Mouse (Mus musculus) heart, embryonic 13.5 days (tissue): ENCODE data around the gene Zfp292. TPM values are rescaled to one million over a fixed set of nuclear protein-coding genes. Genes with fewer than 3 reads are reported as not detected.
A peak's percentile ranks its signal among the peaks of the same experiment; 100 is the strongest.
"Not testable (repeated sequence)": the region's sequence is repeated elsewhere in the genome, so short reads cannot be mapped to it uniquely, and the experiment has no call there.

Experiments
- ATAC-seq: fragments of 200-750 bp; cut with Nextera tagmentation; 2 replicates; pipeline ENCODE4 v1.8.0; 2017; ENCODE audit warnings: moderate TSS enrichment; ENCODE audit not compliant: insufficient number of reproducible peaks, low FRiP score, low TSS enrichment; ENCODE audit errors: extremely low read depth
- H3K27ac ChIP-seq: fragments of 300-500 bp; sonication (generic); replicated peaks from 2 replicates; pipeline ENCODE4 v1.5.1; 2015; ENCODE audit warnings: moderate library complexity, mild to moderate bottlenecking, inconsistent platforms
- H3K27me3 ChIP-seq: fragments of 300-500 bp; sonication (generic); replicated peaks from 2 replicates; pipeline ENCODE4 v1.6.1; 2015; ENCODE audit warnings: mild to moderate bottlenecking, inconsistent platforms
- H3K36me3 ChIP-seq: fragments of 300-500 bp; sonication (generic); 2 replicates; pipeline ENCODE4 v1.6.1; 2015; ENCODE audit warnings: mild to moderate bottlenecking, inconsistent platforms
- H3K4me1 ChIP-seq: fragments of 300-500 bp; sonication (generic); 2 replicates; pipeline ENCODE4 v1.6.1; 2015; ENCODE audit warnings: inconsistent platforms
- H3K4me2 ChIP-seq: fragments of 300-500 bp; sonication (generic); 2 replicates; pipeline ENCODE4 v1.6.1; 2015; ENCODE audit warnings: inconsistent platforms, mild to moderate bottlenecking, moderate library complexity
- H3K4me3 ChIP-seq: fragments of 300-500 bp; sonication (generic); 2 replicates; pipeline ENCODE4 v1.5.1; 2015; ENCODE audit warnings: moderate library complexity, mild to moderate bottlenecking, inconsistent platforms
- H3K9ac ChIP-seq: fragments of 300-500 bp; sonication (generic); 2 replicates; pipeline ENCODE4 v1.6.1; 2015; ENCODE audit warnings: inconsistent platforms, mild to moderate bottlenecking, moderate library complexity
- H3K9me3 ChIP-seq: fragments of 300-500 bp; sonication (generic); 2 replicates; pipeline ENCODE4 v1.6.1; 2016; ENCODE audit warnings: inconsistent platforms
- WGBS: fragments of 180-500 bp; shearing (Covaris S2); methylation state at CpG from one replicate; pipeline ENCODE4 v1.1.7; 2015; ENCODE audit warnings: mixed read lengths; 5-methylcytosine and 5-hydroxymethylcytosine counted together
- polyA plus RNA-seq: library from polyadenylated mRNA; unstranded; fragments of >200 nt; fragmentation: Nextera tagmentation; extraction: Ambion mirVana; gene quantifications from 2 replicates; pipeline ENCODE4 v1.2.1, GENCODE M21; 2015

Zfp292 gene
- 11.3 and 12.2 TPM in 2 replicates for polyA plus RNA-seq

- H3K27me3 ChIP-seq: no peaks in the 10 kb centered on the region
- H3K4me3 ChIP-seq: peak within 1 kb of the TSS; percentile 98
- 0% methylated on average over 42 of the region's 44 CpGs for WGBS
- H3K9me3 ChIP-seq: no peaks in the 10 kb centered on the region
- H3K36me3 ChIP-seq: peaks cover 15% of the 10 kb centered on the region
- H3K4me2 ChIP-seq: peak within 1 kb of the TSS; percentile 88
- ATAC-seq: peak; percentile 88
- H3K4me1 ChIP-seq: peaks cover 43% of the 10 kb centered on the region
- peak within 1 kb of the TSS; percentile 99 for H3K27ac ChIP-seq
- peak within 1 kb of the TSS; percentile 99 for H3K9ac ChIP-seq
These were observed at the start of gene Zfp292 for GRCm38 (mm10) chr4:34882818-34883217. Zfp292 (minus strand) TSS chr4:34882960.

- H3K4me1 ChIP-seq, H3K9ac ChIP-seq, H3K4me3 ChIP-seq, H3K9me3 ChIP-seq, H3K36me3 ChIP-seq, H3K27me3 ChIP-seq, H3K4me2 ChIP-seq, H3K27ac ChIP-seq, ATAC-seq: not testable (repeated sequence)
- WGBS: 61% methylated on average over 7 of the region's 7 CpGs
These were observed 45.6 kb upstream of the Zfp292 start for GRCm38 (mm10) chr4:34928386-34928785.

GRCm38 (mm10) chr4:34922177-34922870 lies 39.6 kb upstream of the Zfp292 start:
- Histone ChIP-seq H3K36me3 (no peaks in the 10 kb centered on the region), H3K27me3 (no peaks in the 10 kb centered on the region), H3K27ac (no peak overlapping the region), H3K4me3 (no peak overlapping the region), H3K4me2 (no peak overlapping the region), H3K9me3 (no peaks in the 10 kb centered on the region), H3K9ac (no peak overlapping the region), H3K4me1 (no peaks in the 10 kb centered on the region)
- ATAC-seq: no peak
- 62% methylated on average over 6 of the region's 6 CpGs for WGBS

- Histone ChIP-seq H3K27me3 (no peaks in the 10 kb centered on the region), H3K9ac (no peak overlapping the region), H3K27ac (no peak overlapping the region), H3K4me1 (no peaks in the 10 kb centered on the region), H3K4me2 (no peak overlapping the region), H3K9me3 (no peaks in the 10 kb centered on the region), H3K36me3 (no peaks in the 10 kb centered on the region), H3K4me3 (no peak overlapping the region)
- 77% methylated on average over 7 of the region's 7 CpGs for WGBS
- no peak for ATAC-seq
These were observed 34.6 kb upstream of the Zfp292 start for GRCm38 (mm10) chr4:34917400-34917799.

- Histone ChIP-seq H3K9ac (no peak overlapping the region), H3K4me2 (no peak overlapping the region), H3K27ac (no peak overlapping the region), H3K27me3 (no peaks in the 10 kb centered on the region), H3K4me3 (no peak overlapping the region), H3K9me3 (no peaks in the 10 kb centered on the region), H3K4me1 (no peaks in the 10 kb centered on the region), H3K36me3 (no peaks in the 10 kb centered on the region)
- WGBS: 70% methylated on average over 3 of the region's 3 CpGs
- no peak for ATAC-seq
These were observed 29.4 kb upstream of the Zfp292 start for GRCm38 (mm10) chr4:34912171-34912570.

- Histone ChIP-seq H3K27ac (no peak overlapping the region), H3K27me3 (no peaks in the 10 kb centered on the region), H3K9me3 (no peaks in the 10 kb centered on the region), H3K36me3 (no peaks in the 10 kb centered on the region), H3K9ac (no peak overlapping the region), H3K4me2 (no peak overlapping the region), H3K4me1 (peaks cover 3% of the 10 kb centered on the region; the same call in 1 of the 2 replicates), H3K4me3 (no peak overlapping the region)
- no peak for ATAC-seq
- 63% methylated on average over 3 of the region's 3 CpGs for WGBS
These were observed 28.6 kb upstream of the Zfp292 start for GRCm38 (mm10) chr4:34911401-34911800.

- Histone ChIP-seq H3K9me3 (no peaks in the 10 kb centered on the region), H3K27ac (no peak overlapping the region), H3K4me1 (peaks cover 3% of the 10 kb centered on the region; the same call in 1 of the 2 replicates), H3K36me3 (no peaks in the 10 kb centered on the region), H3K27me3 (no peaks in the 10 kb centered on the region), H3K9ac (no peak overlapping the region), H3K4me2 (no peak overlapping the region), H3K4me3 (no peak overlapping the region)
- 72% methylated on average over 7 of the region's 7 CpGs for WGBS
- no peak for ATAC-seq
These were observed 25.4 kb upstream of the Zfp292 start for GRCm38 (mm10) chr4:34908127-34908526.

- peak overlapping the region; percentile 42 for H3K4me2 ChIP-seq
- no peak overlapping the region for H3K27ac ChIP-seq
- no peaks in the 10 kb centered on the region for H3K9me3 ChIP-seq
- 0 out of 2 replicates have a peak overlapping the region, but pooled peaks have one; percentile 21 for H3K4me3 ChIP-seq
- peaks cover 3% of the 10 kb centered on the region; the same call in 1 of the 2 replicates for H3K4me1 ChIP-seq
- no peaks in the 10 kb centered on the region for H3K36me3 ChIP-seq
- H3K9ac ChIP-seq: no peak overlapping the region
- WGBS: 43% methylated on average over 14 of the region's 14 CpGs
- no peak for ATAC-seq
- H3K27me3 ChIP-seq: no peaks in the 10 kb centered on the region
These were observed 24.3 kb upstream of the Zfp292 start for GRCm38 (mm10) chr4:34907026-34907425.

- Histone ChIP-seq H3K9me3 (no peaks in the 10 kb centered on the region), H3K4me3 (no peak overlapping the region), H3K27ac (no peak overlapping the region), H3K9ac (no peak overlapping the region), H3K27me3 (no peaks in the 10 kb centered on the region), H3K4me1 (peaks cover 3% of the 10 kb centered on the region; the same call in 1 of the 2 replicates), H3K36me3 (no peaks in the 10 kb centered on the region), H3K4me2 (no peak overlapping the region)
- ATAC-seq: no peak
- 66% methylated on average over 4 of the region's 4 CpGs for WGBS
These were observed 23.4 kb upstream of the Zfp292 start for GRCm38 (mm10) chr4:34906151-34906550.

- no peak for ATAC-seq
These were observed 22.6 kb upstream of the Zfp292 start for GRCm38 (mm10) chr4:34905396-34905795.

GRCm38 (mm10) chr4:34901582-34901981 lies 18.8 kb upstream of the Zfp292 start:
- 47% methylated on average over 3 of the region's 3 CpGs for WGBS
- not testable (repeated sequence) for H3K27ac ChIP-seq, H3K9me3 ChIP-seq, H3K4me3 ChIP-seq, H3K27me3 ChIP-seq, H3K36me3 ChIP-seq, H3K4me2 ChIP-seq, H3K4me1 ChIP-seq, H3K9ac ChIP-seq, ATAC-seq

More at GRCm38 (mm10) chr4:34905396-34905795, 22.6 kb upstream of the Zfp292 start:
- H3K9me3 ChIP-seq: no peaks in the 10 kb centered on the region
- H3K9ac ChIP-seq: no peak overlapping the region
- no peak overlapping the region for H3K4me3 ChIP-seq
- H3K4me1 ChIP-seq: peaks cover 3% of the 10 kb centered on the region; the same call in 1 of the 2 replicates
- WGBS: 65% methylated on average over 5 of the region's 5 CpGs
- H3K4me2 ChIP-seq: no peak overlapping the region
- no peaks in the 10 kb centered on the region for H3K27me3 ChIP-seq
- H3K27ac ChIP-seq: no peak overlapping the region
- no peaks in the 10 kb centered on the region for H3K36me3 ChIP-seq

- no peak for ATAC-seq
- 61% methylated on average over 4 of the region's 4 CpGs for WGBS
These were observed 18.4 kb upstream of the Zfp292 start for GRCm38 (mm10) chr4:34901166-34901565.

More at GRCm38 (mm10) chr4:34901166-34901565, 18.4 kb upstream of the Zfp292 start:
- H3K4me3 ChIP-seq: no peak overlapping the region
- no peak overlapping the region for H3K4me2 ChIP-seq
- H3K9ac ChIP-seq: no peak overlapping the region
- no peaks in the 10 kb centered on the region for H3K9me3 ChIP-seq
- H3K4me1 ChIP-seq: no peaks in the 10 kb centered on the region
- H3K36me3 ChIP-seq: no peaks in the 10 kb centered on the region
- H3K27me3 ChIP-seq: no peaks in the 10 kb centered on the region
- no peak overlapping the region for H3K27ac ChIP-seq
